Mouse (Mus musculus): ENCODE measurements around the gene Ranbp17.

Ranbp17 gene

DNA sequence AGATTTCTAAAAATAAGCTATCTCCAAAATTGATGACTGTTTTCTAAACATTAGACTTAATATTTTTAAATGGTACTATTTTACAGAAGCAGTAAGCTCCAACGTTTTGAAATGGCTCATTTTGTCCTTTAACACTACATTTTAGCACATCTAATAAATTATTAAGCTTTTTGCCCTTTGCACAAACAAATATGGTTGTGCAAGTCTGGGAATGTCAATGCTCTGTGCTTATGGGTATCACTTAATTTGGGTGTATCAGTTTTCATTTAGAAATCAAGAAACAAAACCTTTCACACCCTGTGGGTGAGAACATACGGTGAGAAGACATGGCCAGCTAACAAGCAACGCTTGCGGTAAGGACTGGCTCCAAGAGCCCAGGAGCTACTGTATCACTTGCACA, 108.9 kb downstream of the Ranbp17 start:
- DNase-seq (ENCODE audit: low read depth, low spot score) = no peak

DNA sequence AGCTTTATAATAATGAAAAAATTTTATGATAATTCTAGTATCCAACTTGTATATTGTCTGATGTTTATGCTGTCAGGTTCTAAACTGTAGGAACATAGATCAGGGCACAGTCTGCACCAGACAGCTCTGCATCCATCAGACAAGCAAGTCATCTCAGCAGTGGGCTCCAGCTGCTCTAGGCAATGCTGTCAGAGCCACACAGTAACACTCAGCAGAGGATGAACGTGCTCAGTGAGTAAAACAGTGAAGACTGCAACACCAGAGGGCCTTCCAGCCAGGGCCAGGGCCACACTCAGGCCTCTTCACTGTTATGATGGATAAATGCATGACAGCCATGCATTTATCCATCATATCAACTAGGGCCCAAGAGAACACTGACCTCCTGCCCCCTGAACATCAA, 114.2 kb downstream of the Ranbp17 start:
- no peak for DNase-seq (ENCODE audit: low read depth, low spot score)

DNA sequence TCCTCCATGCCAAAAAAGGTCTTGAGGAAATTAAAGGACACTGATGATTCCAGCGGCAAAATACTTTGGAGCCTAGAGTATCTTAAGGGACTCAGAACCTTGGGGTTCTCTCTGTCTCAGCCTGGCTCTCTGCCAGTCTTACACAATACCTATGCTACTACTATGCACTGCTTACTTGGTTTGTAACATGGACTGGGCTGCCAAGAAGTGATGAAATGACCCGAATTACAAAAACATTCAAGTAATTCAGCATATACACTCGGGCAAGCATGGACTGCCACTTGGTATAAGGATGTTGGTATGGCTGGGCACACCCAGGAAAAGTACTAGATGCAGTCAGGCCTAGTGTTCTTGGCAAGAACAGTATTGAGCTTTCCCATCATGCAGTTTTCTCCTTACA, 114.8 kb downstream of the Ranbp17 start:
- DNase-seq (ENCODE audit: low read depth, low spot score) = no peak

DNA sequence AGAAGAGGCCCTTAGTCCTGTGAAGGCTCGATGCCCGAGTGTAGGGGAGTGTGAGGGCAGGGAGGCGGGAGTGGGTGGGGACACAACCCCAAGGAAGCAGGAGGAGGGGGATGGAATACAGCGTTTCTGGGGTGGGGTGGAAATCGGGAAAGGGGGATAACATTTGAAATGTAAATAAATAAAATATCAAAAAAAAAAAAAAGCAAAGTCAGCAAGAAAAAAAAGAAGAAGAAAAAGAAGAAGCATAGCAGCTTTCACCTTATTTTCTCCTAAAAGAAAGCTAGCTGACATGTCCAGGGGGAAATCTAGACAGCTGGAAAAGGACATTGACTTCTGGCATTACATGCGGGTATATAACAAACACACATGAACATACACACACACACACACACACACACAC, 117.3 kb downstream of the Ranbp17 start:
- no peak for DNase-seq (ENCODE audit: low read depth, low spot score)

DNA sequence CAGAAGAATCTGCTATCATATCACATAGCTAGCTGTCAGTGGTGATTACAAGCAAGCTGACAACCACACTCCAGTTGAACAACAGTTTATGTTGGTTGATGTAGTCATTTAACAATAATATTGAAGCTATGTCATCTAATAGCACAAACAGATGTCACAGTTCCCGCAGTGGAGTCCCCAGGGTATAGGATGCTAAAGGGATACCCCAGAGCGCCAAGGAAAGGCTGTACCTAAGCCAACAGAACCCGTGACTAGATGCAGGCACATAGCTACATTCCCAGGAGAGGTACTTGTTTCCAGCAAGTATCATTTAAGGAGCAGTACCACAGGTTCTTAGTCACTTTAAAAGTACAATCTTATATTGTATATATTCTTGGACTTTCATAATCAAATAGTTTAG, 119.5 kb downstream of the Ranbp17 start:
- DNase-seq (ENCODE audit: low read depth, low spot score) = no peak

DNA sequence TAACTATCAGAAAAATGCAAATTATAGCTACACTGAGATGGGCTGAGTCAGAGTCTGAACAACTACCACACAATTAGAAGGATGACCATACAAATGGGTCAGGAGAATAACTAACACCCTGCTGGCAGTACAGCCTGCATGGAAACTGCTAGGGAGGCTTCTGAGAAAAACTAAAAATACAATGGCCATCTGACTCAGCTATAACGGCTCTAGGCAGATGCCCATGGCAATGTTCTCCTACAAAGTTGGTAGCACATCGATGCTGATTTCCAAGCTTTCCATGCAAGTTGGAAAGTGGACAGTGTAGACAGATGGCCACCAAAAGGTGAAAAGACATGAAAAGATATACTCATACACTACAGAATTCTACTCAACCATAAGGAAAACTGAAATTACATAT, 124.9 kb downstream of the Ranbp17 start:
- DNase-seq (ENCODE audit: low read depth, low spot score) = peak; percentile 27

DNA sequence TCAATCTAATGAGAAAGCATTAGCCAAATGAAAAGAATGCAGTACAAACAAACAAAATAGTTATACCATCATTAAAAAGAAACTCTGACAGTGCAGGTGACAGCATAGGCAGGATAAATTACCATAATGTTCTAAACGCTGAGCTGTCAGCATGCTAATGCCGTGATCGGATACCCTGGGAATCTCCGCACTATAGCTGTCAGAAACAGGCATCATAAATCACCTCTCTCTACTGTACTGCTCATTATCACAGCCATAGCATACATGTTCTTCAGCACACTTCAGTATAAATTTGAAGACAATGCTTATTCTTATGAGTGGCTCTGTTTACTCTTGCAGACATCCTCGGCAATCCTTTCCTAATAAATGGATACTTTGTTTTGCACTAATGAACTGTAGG, 151.7 kb downstream of the Ranbp17 start:
- no peak for DNase-seq (ENCODE audit: low read depth, low spot score)

GRCm38 (mm10) chr11:33349269-33349668, 164.3 kb downstream of the Ranbp17 start:
- no peak for DNase-seq (ENCODE audit: low read depth, low spot score)

- no peak for DNase-seq (ENCODE audit: low read depth, low spot score)
Measured at GRCm38 (mm10) chr11:33342061-33342460, 171.5 kb downstream of the Ranbp17 start.

DNA sequence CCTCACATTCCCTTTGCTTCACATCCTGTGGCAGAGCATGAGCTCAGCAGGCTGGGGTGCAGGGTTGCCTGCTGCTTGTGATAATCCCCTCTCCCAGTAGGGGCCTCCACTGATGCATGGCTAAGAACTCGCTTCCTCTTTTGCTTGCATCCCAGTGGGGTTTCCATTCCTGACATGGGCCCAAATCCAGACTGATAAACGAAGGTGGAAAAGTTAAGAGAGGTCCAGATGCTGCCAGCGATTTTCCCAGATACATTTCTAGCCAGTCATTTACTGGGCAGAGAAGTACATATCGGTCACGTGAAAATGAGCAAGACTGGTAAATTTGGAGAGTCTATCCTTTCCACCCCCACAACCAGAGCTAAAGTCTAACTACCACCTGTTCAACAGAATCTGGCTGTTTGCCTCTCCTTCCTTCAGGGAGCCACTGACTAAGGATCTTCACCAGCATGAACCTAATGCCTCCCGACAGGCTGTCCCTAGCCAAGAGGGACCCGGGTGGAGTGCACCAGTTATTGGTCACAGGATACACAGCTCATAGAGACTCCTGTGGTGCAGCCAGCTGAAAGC, 176.9 kb downstream of the Ranbp17 start:
- DNase-seq (ENCODE audit: low read depth, low spot score) = peak; percentile 6

GRCm38 (mm10) chr11:33335616-33336015, 177.9 kb downstream of the Ranbp17 start:
- no peak for DNase-seq (ENCODE audit: low read depth, low spot score)

DNA sequence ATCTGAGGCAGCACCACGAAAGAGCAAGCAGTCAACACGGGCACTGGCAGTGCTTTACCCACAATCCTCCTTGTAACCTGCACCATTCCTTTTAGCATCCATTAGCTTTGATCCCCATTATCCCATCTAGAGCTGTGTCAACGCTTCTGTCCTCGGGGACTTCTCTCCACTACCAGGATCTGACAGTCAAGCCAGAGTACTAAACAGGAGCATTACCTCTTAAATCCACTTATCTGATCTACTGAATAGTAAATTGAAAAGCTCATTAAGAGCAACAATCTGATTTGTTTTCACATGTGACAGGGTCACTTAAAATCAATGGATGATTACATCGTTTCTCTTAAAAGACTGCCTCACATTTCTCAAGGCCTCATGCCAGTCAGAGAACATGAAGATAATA, 181.4 kb downstream of the Ranbp17 start:
- DNase-seq (ENCODE audit: low read depth, low spot score) = no peak

DNA sequence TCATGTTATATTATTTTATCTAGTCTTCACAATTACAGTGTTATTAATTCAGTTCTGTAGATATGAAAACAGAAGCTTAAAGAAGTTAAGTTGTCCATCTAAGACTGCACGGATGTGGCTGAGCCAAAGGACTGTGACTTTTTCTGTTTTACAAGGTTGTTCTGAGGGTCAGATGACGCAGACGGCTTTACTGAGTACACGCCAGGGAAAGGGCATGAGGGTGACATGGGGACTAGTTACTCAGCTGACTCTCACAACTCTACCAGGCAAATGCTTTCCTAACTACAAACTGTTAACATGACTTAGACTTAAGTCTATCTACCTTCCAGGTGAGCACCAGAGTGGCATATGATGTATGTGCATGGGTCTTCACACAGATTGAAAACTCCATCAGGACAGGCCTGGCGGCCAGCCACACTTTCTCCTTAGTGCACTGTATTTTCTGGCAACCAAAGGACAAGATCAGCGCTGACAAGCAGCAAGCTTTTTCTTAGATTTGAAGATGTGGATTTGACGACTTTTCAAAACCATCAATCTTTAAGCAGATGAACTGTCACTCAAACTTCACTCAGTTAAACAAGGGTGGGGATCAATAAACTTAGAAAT, 194.4 kb downstream of the Ranbp17 start:
- DNase-seq (ENCODE audit: low read depth, low spot score) = no peak

DNA sequence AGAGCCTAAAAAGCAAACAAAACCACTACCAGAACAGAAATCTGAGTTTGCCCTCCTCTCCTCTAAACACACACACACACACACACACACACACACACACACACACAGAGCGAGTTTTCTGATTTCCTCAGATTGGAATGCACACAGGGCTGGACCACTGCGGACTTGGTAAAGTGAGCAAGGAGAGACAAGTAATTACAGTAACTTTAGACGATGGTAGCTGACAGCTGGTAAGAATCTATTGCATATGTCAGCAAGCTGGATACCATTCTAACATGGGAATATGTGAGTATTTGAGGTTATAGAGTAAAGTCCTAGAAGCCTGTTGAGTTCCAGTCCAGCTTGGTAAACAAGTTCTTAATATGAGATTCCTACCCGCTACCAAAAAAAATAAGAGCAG, 204.0 kb downstream of the Ranbp17 start:
- DNase-seq (ENCODE audit: low read depth, low spot score) = no peak

DNA sequence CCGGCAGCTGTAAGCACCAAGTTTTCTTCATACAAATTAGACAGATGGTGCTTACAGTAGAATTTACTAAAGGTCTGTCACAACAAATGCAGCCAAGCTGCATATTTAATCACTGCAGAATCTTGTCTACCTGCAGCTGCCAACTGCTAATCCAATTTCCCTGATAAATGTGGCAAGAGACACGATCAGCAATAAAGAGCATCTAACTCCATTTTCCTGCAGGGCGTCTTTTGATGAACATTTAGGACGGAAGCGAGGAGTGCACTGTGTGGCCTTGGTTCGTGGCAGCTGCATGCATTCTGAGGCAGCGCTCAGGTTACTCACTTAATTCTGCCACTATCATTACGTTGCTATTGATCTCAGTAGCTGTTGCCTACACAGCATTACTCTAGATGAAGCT, 212.7 kb downstream of the Ranbp17 start:
- no peak for DNase-seq (ENCODE audit: low read depth, low spot score)

GRCm38 (mm10) chr11:33299371-33299770, 214.2 kb downstream of the Ranbp17 start:
- no peak for DNase-seq (ENCODE audit: low read depth, low spot score)

GRCm38 (mm10) chr11:33297121-33297520, 216.4 kb downstream of the Ranbp17 start:
- no peak for DNase-seq (ENCODE audit: low read depth, low spot score)

GRCm38 (mm10) chr11:33295422-33295821, 218.1 kb downstream of the Ranbp17 start:
- DNase-seq (ENCODE audit: low read depth, low spot score) = no peak

DNA sequence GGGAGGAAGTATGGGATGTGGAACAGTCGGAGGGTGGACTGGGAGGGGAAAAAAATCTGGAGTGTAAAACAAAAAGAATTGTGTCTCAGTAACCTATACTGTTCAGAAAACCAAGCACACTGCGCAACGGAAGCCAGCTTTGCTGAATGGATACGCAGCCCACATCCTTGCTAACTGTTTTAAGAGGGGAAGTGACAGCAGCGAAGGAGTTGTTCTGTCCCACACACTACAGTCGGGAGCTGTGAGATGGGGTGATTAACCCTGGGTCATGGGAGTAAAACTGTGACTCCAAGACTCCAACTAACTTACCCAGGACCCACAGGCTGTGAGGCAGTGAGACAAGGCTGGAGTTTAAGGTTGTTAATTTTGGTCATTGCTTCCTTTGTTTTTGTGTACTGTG, 219.5 kb downstream of the Ranbp17 start:
- DNase-seq (ENCODE audit: low read depth, low spot score) = no peak

DNA sequence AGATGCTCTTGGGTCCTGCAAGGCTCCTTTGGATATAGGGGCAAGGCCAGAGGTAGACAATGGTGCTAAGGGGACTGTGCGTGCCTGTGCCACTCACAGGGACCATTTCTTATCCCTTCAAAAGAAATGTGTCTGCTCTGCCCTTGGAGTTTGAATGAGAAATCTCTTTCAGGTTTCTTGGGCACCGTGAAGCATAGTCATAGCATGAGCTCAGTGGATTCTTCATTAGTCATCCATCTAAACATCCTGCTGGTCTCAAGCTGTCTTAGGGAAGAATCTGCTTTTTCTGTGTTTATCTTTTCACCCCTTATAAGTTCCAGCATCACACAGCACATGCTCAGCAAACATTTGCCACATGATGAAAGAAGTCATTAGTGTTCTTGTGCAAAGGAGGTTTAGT, 235.0 kb downstream of the Ranbp17 start:
- no peak for DNase-seq (ENCODE audit: low read depth, low spot score)

DNA sequence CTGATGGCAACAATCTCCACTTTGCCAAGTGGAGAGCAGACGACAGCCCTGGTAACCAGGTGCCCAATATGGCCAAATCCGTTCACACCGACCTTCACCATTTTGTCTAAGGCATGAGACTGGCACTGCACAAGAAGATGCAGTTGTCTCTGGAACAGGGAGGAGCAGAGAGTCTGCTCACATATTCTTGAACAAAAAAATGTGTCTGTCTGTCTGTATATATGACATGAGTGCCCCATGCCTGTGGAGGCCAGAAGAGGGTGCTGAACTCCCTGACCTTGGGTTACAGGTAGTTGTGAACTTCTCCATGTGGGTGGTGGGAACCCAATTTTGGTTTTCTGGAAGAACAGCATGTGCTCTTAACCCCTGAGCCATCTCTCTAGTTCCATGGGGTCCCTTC, 236.9 kb downstream of the Ranbp17 start, which contains the start of gene Gm12117:
Gene Gm12117 (minus strand): TSS at position 101 of the 400 bp plus-strand sequence.
- DNase-seq (ENCODE audit: low read depth, low spot score) = no peak

- no peak for DNase-seq (ENCODE audit: low read depth, low spot score)
Measured at GRCm38 (mm10) chr11:33274816-33275215, 238.7 kb downstream of the Ranbp17 start.

DNA sequence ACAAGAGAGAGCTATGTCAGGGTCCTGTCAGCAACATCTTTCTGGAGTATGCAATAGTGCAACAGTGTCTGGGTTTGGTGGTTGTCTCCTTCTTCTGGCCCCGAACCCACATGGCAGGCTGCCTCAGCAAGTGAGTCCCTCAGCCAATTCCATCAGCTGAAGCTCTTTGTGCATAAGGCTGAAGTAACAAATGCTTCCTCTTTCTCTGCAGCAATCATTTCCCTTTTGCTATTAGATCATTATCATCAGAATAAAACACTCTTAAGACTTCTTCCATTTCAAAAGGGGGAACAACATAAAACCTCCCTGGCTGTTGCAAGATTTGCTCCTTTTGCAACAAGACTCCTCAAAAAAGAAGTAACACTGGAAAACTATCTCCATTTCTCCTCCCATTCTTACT, 239.3 kb downstream of the Ranbp17 start:
- no peak for DNase-seq (ENCODE audit: low read depth, low spot score)

DNA sequence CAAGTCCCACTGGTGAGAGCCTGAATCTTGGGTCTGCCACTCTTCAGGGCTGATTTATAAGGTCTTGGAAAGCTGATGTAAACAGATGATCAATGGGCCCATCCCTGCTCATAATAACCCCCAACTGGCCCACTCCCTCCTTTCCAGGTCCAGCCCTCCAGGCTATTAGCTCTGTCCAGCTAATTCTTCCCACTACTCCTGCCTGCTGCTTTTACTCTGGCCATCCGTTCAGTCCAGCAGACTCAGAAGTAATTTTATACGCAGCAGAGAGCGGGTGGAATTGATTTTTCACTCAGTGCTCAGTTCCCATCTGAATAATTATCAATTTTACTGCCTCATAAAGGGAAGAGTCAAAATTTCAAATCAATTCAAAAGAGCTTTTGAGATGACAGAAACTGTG, 273.3 kb downstream of the Ranbp17 start:
- DNase-seq (ENCODE audit: low read depth, low spot score) = no peak

All from telencephalon, adult 2 months (tissue).